Mouse (Mus musculus) neural tube, embryonic 13.5 days (tissue): ENCODE data around the gene Atp1a4. TPM values are rescaled to one million over a fixed set of nuclear protein-coding genes. Genes with fewer than 3 reads are reported as not detected.

Experiments
- ATAC-seq: fragments of 200-750 bp; cut with Nextera tagmentation; 2 replicates; pipeline ENCODE4 v1.8.0; 2017; ENCODE audit warnings: low read depth, mild to moderate bottlenecking, moderate TSS enrichment, moderate library complexity
- H3K27ac ChIP-seq: fragments of 300-500 bp; sonication (generic); replicated peaks from 2 replicates; pipeline ENCODE4 v1.5.1; 2015; ENCODE audit warnings: moderate library complexity, mild to moderate bottlenecking, inconsistent platforms
- H3K27me3 ChIP-seq: fragments of 300-500 bp; sonication (generic); 2 replicates; pipeline ENCODE4 v1.6.1; 2015; ENCODE audit warnings: mild to moderate bottlenecking, inconsistent platforms
- H3K36me3 ChIP-seq: fragments of 300-500 bp; sonication (generic); 2 replicates; pipeline ENCODE4 v1.6.1; 2015; ENCODE audit warnings: mild to moderate bottlenecking, inconsistent platforms
- H3K4me1 ChIP-seq: fragments of 300-500 bp; sonication (generic); replicated peaks from 2 replicates; pipeline ENCODE4 v1.6.1; 2015; ENCODE audit warnings: inconsistent platforms
- H3K4me2 ChIP-seq: fragments of 300-500 bp; sonication (generic); 2 replicates; pipeline ENCODE4 v1.6.1; 2015; ENCODE audit warnings: inconsistent platforms, mild to moderate bottlenecking, moderate library complexity
- H3K4me3 ChIP-seq: fragments of 300-500 bp; sonication (generic); 2 replicates; pipeline ENCODE4 v1.5.1; 2015; ENCODE audit warnings: mild to moderate bottlenecking, inconsistent platforms
- H3K9ac ChIP-seq: fragments of 300-500 bp; sonication (generic); 2 replicates; pipeline ENCODE4 v1.6.1; 2015; ENCODE audit warnings: moderate library complexity, mild to moderate bottlenecking, inconsistent platforms
- H3K9me3 ChIP-seq: fragments of 300-500 bp; sonication (generic); 2 replicates; pipeline ENCODE4 v1.6.1; 2016; ENCODE audit warnings: inconsistent platforms
- WGBS: fragments of 180-500 bp; shearing (Covaris S2); methylation state at CpG from one replicate; pipeline ENCODE4 v1.1.7; 2015; 5-methylcytosine and 5-hydroxymethylcytosine counted together
- polyA plus RNA-seq: library from polyadenylated mRNA; unstranded; fragments of >200 nt; fragmentation: Nextera tagmentation; extraction: Ambion mirVana; gene quantifications from 2 replicates; pipeline ENCODE4 v1.2.1, GENCODE M21; 2015

Atp1a4 gene
- polyA plus RNA-seq, 1 experiment from 2014 or later: not detected

DNA sequence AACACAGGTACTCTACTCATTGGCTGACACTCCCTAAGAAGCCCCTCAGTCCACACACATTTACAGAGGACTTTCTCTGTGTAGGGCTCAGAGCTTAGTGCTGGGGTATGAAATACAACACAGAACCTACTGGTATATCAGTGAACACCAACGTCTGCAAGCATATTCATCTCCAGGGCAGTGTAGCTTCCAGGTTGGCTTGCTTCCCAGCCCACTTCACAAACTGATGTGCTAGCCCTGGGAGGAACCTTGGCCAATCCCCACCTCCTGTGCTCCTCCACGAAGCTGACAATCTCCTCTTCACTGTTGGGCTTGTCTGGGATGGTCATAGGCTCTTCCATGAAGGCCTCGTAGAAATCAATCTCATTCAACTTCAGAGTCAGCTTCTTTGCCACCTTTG, 43.5 kb downstream of the Atp1a4 start:
- Histone ChIP-seq H3K36me3 (peaks cover 5% of the 10 kb centered on the region; the same call in 1 of the 2 replicates), H3K9ac (no peak overlapping the region), H3K4me1 (peaks cover 55% of the 10 kb centered on the region), H3K4me3 (no peak overlapping the region), H3K27ac (peak overlapping the region; percentile 40; the same call in 1 of the 2 replicates), H3K9me3 (no peaks in the 10 kb centered on the region), H3K4me2 (no peak overlapping the region), H3K27me3 (no peaks in the 10 kb centered on the region)
- WGBS: 69% methylated on average over 3 of the region's 3 CpGs
- no peak for ATAC-seq

DNA sequence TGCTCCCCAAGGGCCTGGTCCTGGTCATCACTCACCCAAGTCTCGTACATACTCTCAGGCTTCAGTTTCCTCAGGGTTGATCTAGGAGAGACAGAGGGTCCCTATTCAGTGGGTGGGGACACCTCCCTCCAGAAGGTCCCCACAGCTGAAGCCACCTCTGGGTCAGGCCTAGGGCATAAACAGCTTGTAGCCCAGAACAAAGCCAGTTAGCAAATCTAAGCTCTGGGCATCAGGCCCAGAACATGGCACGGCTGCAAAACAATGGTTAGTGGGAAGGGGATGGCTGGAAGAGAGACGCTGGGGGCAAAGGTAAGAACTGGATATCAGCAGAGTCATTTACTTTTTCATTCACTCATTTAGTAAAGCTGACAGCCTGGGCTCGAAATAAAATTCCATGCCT, 44.4 kb downstream of the Atp1a4 start:
- no peaks in the 10 kb centered on the region for H3K27me3 ChIP-seq
- H3K4me3 ChIP-seq: no peak overlapping the region
- no peak for ATAC-seq
- no peak overlapping the region for H3K9ac ChIP-seq
- H3K27ac ChIP-seq: peak overlapping the region; percentile 40
- peaks cover 5% of the 10 kb centered on the region; the same call in 1 of the 2 replicates for H3K36me3 ChIP-seq
- no peaks in the 10 kb centered on the region for H3K9me3 ChIP-seq
- H3K4me2 ChIP-seq: no peak overlapping the region
- WGBS: 35% methylated on average over 4 of the region's 4 CpGs
- peaks cover 45% of the 10 kb centered on the region for H3K4me1 ChIP-seq

DNA sequence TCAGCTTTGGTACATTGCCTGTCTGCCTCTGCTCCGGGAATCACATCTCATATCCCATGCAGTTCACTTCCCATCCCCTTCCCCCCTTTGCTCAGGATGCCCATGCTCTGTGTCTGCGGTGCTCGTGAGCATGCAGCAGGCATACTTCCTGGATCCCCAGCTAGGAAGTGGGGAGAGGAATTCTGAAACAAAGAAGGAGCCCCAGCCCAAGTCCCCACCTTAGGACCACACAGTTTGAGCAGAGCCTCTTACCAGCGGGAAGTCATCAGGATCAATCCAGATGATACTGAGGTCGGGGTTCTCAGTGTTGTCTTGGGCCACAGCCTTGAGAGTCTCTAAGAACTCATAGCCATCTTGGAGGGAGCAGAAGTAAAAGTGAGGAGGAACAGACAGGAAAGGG, 45.4 kb downstream of the Atp1a4 start:
- H3K9me3 ChIP-seq: no peaks in the 10 kb centered on the region

DNA sequence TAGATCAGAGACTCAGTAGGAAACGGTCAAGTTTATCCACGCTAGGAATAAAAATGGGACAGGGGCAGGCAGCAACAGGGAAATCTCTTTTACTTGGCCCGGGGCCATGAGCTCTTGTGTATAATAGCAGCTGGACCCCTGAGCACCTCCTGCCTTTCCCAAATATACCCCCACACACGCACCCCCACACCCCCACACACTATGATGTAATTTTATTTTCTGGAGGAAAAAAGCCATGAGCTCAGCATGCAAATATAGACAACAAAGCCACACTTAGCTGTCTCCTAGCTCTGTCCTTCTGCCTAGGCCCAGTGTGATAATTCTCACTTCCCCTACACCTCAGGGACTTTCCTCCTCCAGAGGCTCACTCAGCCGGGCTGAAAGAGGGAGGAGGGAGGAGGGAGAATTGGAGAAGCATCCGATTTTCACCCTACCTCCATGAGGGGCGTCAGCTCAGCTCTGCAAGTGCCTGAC, 51.1 kb downstream of the Atp1a4 start:
- Histone ChIP-seq H3K9ac (peak overlapping the region; percentile 97), H3K4me3 (peak overlapping the region; percentile 79), H3K36me3 (peaks cover 5% of the 10 kb centered on the region; the same call in 1 of the 2 replicates), H3K4me2 (peak overlapping the region; percentile 87), H3K4me1 (peaks cover 51% of the 10 kb centered on the region), H3K27ac (peak overlapping the region; percentile 95), H3K27me3 (no peaks in the 10 kb centered on the region), H3K9me3 (no peaks in the 10 kb centered on the region)
- 16% methylated on average over 7 of the region's 7 CpGs for WGBS
- ATAC-seq: 0 out of 2 replicates have a peak, but pooled peaks have one; percentile 19

More for the DNA sequence above, 45.4 kb downstream of the Atp1a4 start:
- 64% methylated on average over 5 of the region's 5 CpGs for WGBS
- no peak for ATAC-seq
- Histone ChIP-seq H3K4me3 (no peak overlapping the region), H3K27me3 (no peaks in the 10 kb centered on the region), H3K4me2 (no peak overlapping the region), H3K9ac (no peak overlapping the region), H3K36me3 (peaks cover 5% of the 10 kb centered on the region; the same call in 1 of the 2 replicates), H3K4me1 (peaks cover 35% of the 10 kb centered on the region), H3K27ac (no peak overlapping the region)

DNA sequence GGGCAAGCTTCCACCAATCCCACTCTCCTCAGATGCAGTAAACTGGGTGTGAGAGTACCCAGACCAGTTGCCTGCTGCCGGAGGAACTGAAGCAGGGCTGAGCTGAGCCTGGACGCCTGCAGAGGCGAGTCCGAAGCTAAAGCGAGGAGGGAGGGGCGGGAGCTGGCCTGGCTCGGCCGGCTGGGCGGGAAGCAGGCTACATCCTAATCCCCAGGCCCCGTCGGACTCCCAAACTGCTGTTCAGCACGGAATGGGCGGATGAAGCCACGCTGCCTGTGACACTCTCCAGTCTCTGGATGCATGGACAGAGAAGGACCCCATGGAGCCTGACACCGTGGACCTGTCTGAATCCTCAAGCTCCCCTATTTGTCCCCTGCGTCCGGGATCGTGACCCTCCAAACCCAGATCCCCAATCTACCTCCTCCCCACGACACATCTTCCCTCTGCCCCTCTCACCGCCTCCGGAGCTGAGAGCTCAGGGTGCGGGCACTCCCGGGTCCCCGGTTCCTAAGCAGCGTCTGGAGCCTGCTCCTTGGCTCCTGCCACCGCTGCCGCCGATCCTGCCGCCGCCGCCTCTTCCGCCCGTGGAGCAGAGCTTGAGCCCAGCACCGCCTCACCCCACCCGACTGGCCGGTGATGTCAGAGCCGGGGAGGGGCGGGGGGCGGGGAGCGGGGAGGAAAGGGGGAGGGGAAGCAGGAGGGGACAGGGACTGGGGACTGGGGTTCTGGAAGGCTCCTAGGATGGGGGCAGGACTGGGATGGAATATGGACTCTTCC, 51.9 kb downstream of the Atp1a4 start, which contains the start of gene Pea15a:
Pea15a (minus strand) TSS at position 664 of the 777 bp plus-strand sequence.
- Histone ChIP-seq H3K27ac (peak within 1 kb of the TSS; percentile 95), H3K4me2 (peak within 1 kb of the TSS; percentile 87), H3K9ac (peak within 1 kb of the TSS; percentile 97), H3K9me3 (no peaks in the 10 kb centered on the region), H3K36me3 (peaks cover 5% of the 10 kb centered on the region; the same call in 1 of the 2 replicates), H3K27me3 (no peaks in the 10 kb centered on the region), H3K4me3 (peak within 1 kb of the TSS; percentile 79), H3K4me1 (peaks cover 59% of the 10 kb centered on the region)
- ATAC-seq: peak; percentile 81
- under 1% methylated on average over 40 of the region's 40 CpGs for WGBS

DNA sequence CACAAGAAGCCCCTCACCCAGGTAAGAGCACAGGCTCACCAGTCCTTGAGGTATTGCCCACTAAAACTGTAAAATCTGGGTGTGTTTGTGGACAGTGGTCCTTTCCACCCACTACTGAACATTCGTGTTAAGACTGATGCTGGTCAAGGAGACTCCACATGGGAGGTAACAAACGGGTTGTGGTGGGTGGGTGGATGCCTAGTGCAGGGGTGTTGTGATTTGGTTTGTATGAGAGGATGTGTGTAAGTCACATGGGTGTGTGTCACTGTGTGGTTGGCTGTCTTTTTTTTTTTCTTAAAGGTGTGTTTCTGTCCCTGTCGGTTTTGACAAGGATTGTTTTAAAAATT, 52.5 kb downstream of the Atp1a4 start:
- Histone ChIP-seq H3K4me3 (peak overlapping the region; percentile 79), H3K4me1 (peaks cover 65% of the 10 kb centered on the region), H3K36me3 (peaks cover 5% of the 10 kb centered on the region; the same call in 1 of the 2 replicates), H3K9ac (peak overlapping the region; percentile 97), H3K9me3 (no peaks in the 10 kb centered on the region), H3K4me2 (peak overlapping the region; percentile 87), H3K27me3 (no peaks in the 10 kb centered on the region), H3K27ac (peak overlapping the region; percentile 95)
- ATAC-seq: no peak
- 3% methylated on average over 3 of the region's 3 CpGs for WGBS

DNA sequence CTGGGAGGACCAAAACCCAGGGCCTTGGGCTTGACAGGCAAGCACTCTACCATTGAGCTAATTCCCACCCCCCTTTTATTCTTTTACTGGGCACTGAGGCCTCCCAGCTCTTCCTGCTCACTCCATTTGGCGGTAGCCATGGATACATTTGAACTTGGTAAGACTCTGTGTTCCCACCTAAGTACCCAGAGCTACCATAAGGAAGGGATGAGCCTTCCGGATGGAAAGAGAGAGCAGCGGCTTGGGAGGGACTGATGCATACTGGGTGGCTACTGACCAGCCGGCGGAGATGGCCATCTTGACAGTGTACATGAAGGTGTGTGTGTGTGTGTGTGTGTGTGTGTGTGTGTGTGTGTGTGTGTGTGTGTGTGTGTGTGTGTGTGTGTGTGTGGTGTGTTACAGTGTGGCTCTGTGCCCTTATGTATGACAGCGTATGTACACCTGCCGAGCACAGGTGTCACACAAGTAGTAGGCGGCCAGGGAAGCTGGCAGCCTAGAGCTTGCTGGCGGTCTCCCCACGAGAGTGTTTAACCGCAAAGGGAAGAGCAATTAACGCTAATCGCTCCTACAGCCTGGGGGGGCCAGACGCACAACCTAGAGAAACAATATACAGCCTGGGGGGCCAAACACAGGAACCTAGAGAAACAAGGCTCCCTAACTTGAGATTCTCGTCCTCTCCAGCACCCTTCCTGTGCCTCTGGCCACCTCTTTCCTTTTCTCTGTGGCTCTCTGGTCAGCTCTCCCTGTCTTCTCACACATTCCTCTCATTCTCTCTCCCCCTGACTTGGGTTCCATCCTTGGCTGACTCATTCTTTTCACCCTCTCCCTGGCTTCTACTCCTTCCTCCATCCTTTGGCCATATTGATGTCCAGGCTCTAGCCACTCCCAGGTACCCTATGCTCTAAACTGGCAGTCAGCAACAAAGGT, 53.1 kb downstream of the Atp1a4 start:
- H3K9ac ChIP-seq: peak overlapping the region; percentile 97
- peak overlapping the region; percentile 79 for H3K4me3 ChIP-seq
- ATAC-seq: no peak
- 15% methylated on average over 15 of the region's 15 CpGs for WGBS
- H3K27me3 ChIP-seq: no peaks in the 10 kb centered on the region
- H3K36me3 ChIP-seq: peaks cover 5% of the 10 kb centered on the region
- H3K27ac ChIP-seq: peak overlapping the region; percentile 95
- H3K9me3 ChIP-seq: no peaks in the 10 kb centered on the region
- H3K4me2 ChIP-seq: peak overlapping the region; percentile 87
- peaks cover 71% of the 10 kb centered on the region for H3K4me1 ChIP-seq

DNA sequence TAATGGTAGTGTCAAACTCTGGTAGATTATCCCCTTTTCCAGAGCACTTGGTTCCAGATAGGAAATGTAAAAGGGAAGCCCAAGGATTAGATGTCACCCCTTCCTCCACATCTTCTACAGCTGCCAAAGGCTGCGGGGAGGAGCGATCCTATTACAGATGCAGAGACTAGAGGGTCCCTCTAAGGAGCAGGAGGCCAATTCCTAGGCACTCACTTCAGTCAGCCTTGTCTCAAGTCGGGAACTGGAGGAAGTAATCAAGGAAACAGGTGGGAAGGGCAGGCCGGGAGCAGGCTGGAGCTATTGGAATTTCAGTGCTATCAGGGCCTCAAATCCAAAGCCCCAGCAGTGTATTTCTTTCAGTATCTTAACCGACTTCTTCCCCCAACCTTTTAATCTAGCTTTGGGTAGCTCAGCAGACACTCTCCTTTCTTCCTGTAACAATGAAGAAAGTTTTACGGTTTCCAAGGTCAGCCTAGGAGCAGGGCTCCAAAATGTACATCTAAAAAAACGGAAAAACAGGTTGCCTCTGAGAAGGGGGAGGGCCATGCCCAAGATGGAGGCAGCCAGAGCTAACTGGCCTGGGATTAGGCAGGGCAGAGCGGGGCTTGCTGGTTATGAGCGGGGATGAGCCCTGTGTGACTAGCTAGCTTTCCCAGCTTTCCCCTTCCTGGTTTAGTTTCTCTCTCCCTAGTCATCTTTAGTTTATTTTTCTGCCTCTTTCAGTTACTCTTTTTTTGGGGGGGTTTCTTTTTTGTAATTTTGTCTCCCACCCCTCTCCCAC, 54.0 kb downstream of the Atp1a4 start:
- 12% methylated on average over 9 of the region's 9 CpGs for whole genome bisulfite sequencing
- no peak for ATAC-seq
- Histone ChIP-seq H3K9ac (peak overlapping the region; percentile 97), H3K36me3 (peaks cover 13% of the 10 kb centered on the region), H3K4me3 (peak overlapping the region; percentile 79), H3K4me1 (peaks cover 80% of the 10 kb centered on the region), H3K9me3 (no peaks in the 10 kb centered on the region), H3K27ac (peak overlapping the region; percentile 95), H3K27me3 (no peaks in the 10 kb centered on the region), H3K4me2 (peak overlapping the region; percentile 87)

DNA sequence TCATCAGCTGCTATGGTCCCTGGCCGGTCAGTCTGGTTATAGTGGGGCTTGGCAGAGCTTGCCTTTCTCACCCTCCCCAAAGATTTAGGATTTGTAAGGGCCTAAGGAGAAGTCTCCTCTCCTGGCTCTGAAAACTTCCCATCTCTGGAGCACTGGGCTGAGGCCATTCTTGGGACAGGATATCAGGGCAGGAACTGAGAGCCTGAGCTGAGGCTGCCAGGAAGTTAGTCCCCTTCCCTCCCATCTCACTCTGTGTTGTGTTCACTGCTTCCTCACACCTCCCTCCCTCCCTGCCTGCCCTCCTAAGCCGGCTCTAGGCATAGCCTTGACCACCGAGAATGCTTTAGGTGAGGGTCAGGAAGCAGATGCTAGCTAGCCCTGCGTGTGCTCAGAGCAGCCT, 54.6 kb downstream of the Atp1a4 start:
- Histone ChIP-seq H3K4me2 (peak overlapping the region; percentile 87), H3K9me3 (no peaks in the 10 kb centered on the region), H3K27ac (peak overlapping the region; percentile 95), H3K9ac (peak overlapping the region; percentile 97), H3K27me3 (no peaks in the 10 kb centered on the region), H3K36me3 (peaks cover 18% of the 10 kb centered on the region), H3K4me3 (peak overlapping the region; percentile 79), H3K4me1 (peaks cover 80% of the 10 kb centered on the region)
- no peak for ATAC-seq
- WGBS: 3% methylated on average over 4 of the region's 4 CpGs

DNA sequence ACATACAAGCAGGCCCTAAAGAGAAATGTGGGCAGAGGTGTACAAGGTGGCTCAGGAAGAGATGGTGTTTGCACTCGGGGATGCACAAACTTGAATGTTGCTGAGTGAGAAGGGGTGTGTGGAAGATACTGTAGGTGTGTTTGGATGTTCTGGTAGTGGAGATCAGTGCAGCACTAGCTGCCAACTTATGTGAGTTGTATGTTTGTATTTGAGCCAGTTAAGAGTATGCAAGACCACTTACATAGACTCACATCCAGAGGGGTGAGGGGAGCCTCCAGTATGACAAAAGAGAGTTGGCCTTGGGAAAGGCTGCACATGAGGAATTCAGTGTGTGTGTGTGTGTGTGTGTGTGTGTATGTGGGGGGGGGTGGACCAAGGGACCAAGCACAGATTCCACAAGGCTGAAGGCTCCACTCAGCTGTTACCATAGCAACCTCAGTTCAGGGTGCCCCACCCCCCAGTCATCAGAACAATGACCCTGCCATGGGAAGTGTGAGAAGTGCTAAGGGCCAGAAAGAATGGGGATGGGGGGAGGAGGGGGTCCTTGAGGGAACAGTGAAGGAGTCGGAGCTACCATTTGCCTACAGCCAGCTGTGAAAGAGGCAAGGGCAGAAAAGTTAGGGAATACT, 55.2 kb downstream of the Atp1a4 start:
- Histone ChIP-seq H3K9ac (peak overlapping the region; percentile 97), H3K4me1 (peaks cover 80% of the 10 kb centered on the region), H3K27me3 (no peaks in the 10 kb centered on the region), H3K4me3 (peak overlapping the region; percentile 79), H3K9me3 (no peaks in the 10 kb centered on the region), H3K4me2 (peak overlapping the region; percentile 87), H3K27ac (peak overlapping the region; percentile 95), H3K36me3 (peaks cover 24% of the 10 kb centered on the region)
- peak; percentile 2; the same call in 1 of the 2 replicates for ATAC-seq
- WGBS: 8% methylated on average over 2 of the region's 2 CpGs
